Mouse (Mus musculus) small intestine, adult 2 months (tissue): ENCODE measurements at regions not wholly inside any gene's neighbourhood (a gene's known extent, or its start where the extent isn't known, plus 50 kb on each side); places are given as distances from the start of the nearest gene placed in this dataset.

Source experiments
- H3K27ac ChIP-seq: fragments of 200-500 bp; 2 replicates; pipeline ENCODE4 v1.5.1; 2012; ENCODE audit warnings: low read depth, low read length, control low read depth, inconsistent platforms; ENCODE audit not compliant: insufficient read depth
- H3K27me3 ChIP-seq: fragments of 200-500 bp; 2 replicates; pipeline ENCODE4 v1.6.1; 2012; ENCODE audit warnings: mild to moderate bottlenecking, moderate library complexity, low read length, inconsistent platforms; ENCODE audit not compliant: control insufficient read depth, insufficient read depth
- H3K36me3 ChIP-seq: fragments of 200-500 bp; 2 replicates; pipeline ENCODE4 v1.6.1; 2012; ENCODE audit warnings: mild to moderate bottlenecking, low read length, control low read depth, inconsistent platforms; ENCODE audit not compliant: control insufficient read depth, insufficient read depth
- H3K4me1 ChIP-seq: fragments of 200-500 bp; 2 replicates; pipeline ENCODE4 v1.6.1; 2012; ENCODE audit warnings: low read length, inconsistent platforms, mixed read lengths; ENCODE audit not compliant: control insufficient read depth, insufficient read depth, insufficient read length
- H3K4me3 ChIP-seq: fragments of 200-500 bp; 2 replicates; pipeline ENCODE4 v1.5.1; 2012; ENCODE audit warnings: low read depth, mild to moderate bottlenecking, control low read depth, inconsistent platforms, low read length, moderate library complexity
- CTCF ChIP-seq: fragments of 200-500 bp; IDR thresholded peaks from 2 replicates; pipeline ENCODE4 v1.5.1; 2012; ENCODE audit warnings: low read depth, mild to moderate bottlenecking, control low read depth, inconsistent platforms, low read length, moderate library complexity, mixed read lengths; ENCODE audit not compliant: insufficient replicate concordance, insufficient read length; ENCODE audit errors: extremely low read depth
- POLR2A ChIP-seq: fragments of 200-500 bp; IDR thresholded peaks from 2 replicates; pipeline ENCODE4 v1.6.1; 2012; ENCODE audit warnings: low read depth, mild to moderate bottlenecking, control low read depth, inconsistent platforms, low read length, moderate library complexity
- WGBS: fragments of 180-500 bp; shearing (Covaris S2); methylation state at CpG from one replicate; pipeline ENCODE4 v1.1.7; 2018; 5-methylcytosine and 5-hydroxymethylcytosine counted together

- H3K4me3 ChIP-seq = no peak overlapping the region
- no peaks in the 10 kb centered on the region for H3K36me3 ChIP-seq
- TF ChIP-seq CTCF = no peak
- no peak for TF ChIP-seq POLR2A
- WGBS = 81% methylated on average over 9 of the region's 9 CpGs
- no peaks in the 10 kb centered on the region for H3K27me3 ChIP-seq
- H3K27ac ChIP-seq = no peak overlapping the region
- H3K4me1 ChIP-seq = 0 out of 2 replicates have a peak, but pooled peaks cover 2% of the 10 kb centered on the region
Observed at GRCm38 (mm10) chr2:166419271-166419670, 263.8 kb upstream of the Sulf2 start.

GRCm38 (mm10) chr2:166418279-166418678, 262.8 kb upstream of the Sulf2 start:
- no peak overlapping the region for H3K4me3 ChIP-seq
- no peaks in the 10 kb centered on the region for H3K27me3 ChIP-seq
- no peak for TF ChIP-seq CTCF
- TF ChIP-seq POLR2A = no peak
- 77% methylated on average over 8 of the region's 8 CpGs for WGBS
- no peak overlapping the region for H3K27ac ChIP-seq
- 0 out of 2 replicates have a peak, but pooled peaks cover 2% of the 10 kb centered on the region for H3K4me1 ChIP-seq
- no peaks in the 10 kb centered on the region for H3K36me3 ChIP-seq

DNA sequence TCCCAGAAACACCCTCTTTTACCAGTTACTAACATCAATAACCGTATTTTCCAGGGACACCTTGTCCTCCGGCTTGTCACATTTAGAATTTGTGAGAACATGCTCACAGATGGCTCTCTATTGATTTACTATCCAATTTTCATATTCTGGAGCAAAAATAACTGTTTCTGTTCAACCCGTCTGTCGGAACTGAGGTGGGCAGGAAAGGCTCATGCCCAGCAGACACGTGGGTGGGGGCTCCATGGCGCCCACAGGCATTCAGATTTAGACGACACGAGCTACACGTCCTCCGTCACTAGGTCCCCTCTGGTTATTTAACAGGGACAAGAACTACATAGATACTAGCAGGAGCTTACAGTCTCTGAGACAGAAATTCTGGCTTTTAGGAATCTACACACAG, 262.2 kb upstream of the Sulf2 start:
- 88% methylated on average over 10 of the region's 10 CpGs for WGBS
- Histone ChIP-seq H3K27ac (no peak overlapping the region), H3K36me3 (no peaks in the 10 kb centered on the region), H3K27me3 (no peaks in the 10 kb centered on the region), H3K4me3 (no peak overlapping the region), H3K4me1 (0 out of 2 replicates have a peak, but pooled peaks cover 2% of the 10 kb centered on the region)
- TF ChIP-seq POLR2A = no peak
- TF ChIP-seq CTCF = no peak

GRCm38 (mm10) chr2:166415481-166415965, 260.1 kb upstream of the Sulf2 start:
- Histone ChIP-seq H3K4me1 (0 out of 2 replicates have a peak, but pooled peaks cover 2% of the 10 kb centered on the region), H3K36me3 (no peaks in the 10 kb centered on the region), H3K27me3 (no peaks in the 10 kb centered on the region), H3K4me3 (no peak overlapping the region), H3K27ac (no peak overlapping the region)
- TF ChIP-seq CTCF = no peak
- no peak for TF ChIP-seq POLR2A
- 63% methylated on average over 16 of the region's 16 CpGs for WGBS

DNA sequence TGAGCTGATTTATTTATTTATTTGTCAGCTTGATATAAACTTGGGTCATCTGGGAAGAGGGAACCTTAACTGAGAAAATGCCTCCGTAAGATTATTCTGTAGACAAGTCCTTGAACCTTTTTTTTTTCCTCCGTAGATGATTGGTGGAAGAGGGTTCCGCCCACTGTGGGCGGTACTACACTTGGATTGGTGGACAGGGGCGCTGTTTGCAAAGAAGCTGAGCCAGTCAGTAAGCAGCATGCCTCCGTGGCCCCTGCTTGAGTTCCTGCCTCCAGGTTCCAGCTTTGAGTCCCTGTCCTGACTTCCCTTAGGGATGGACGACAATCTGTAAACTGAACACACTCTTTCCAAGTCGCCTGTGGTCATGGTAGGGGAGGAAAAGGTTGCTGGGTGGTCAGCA, 259.4 kb upstream of the Sulf2 start:
- no peaks in the 10 kb centered on the region for H3K27me3 ChIP-seq

GRCm38 (mm10) chr2:166412031-166412858, 256.8 kb upstream of the Sulf2 start:
- H3K36me3 ChIP-seq = no peaks in the 10 kb centered on the region
- no peak overlapping the region for H3K27ac ChIP-seq
- TF ChIP-seq CTCF (no peak), POLR2A (no peak)
- H3K4me1 ChIP-seq = 0 out of 2 replicates have a peak, but pooled peaks cover 2% of the 10 kb centered on the region
- no peaks in the 10 kb centered on the region for H3K27me3 ChIP-seq
- H3K4me3 ChIP-seq = no peak overlapping the region
- 47% methylated on average over 17 of the region's 17 CpGs for WGBS

More for the DNA sequence above, 259.4 kb upstream of the Sulf2 start:
- Histone ChIP-seq H3K4me3 (no peak overlapping the region), H3K36me3 (no peaks in the 10 kb centered on the region), H3K27ac (no peak overlapping the region), H3K4me1 (0 out of 2 replicates have a peak, but pooled peaks cover 2% of the 10 kb centered on the region)
- TF ChIP-seq POLR2A (no peak), CTCF (no peak)
- WGBS = 85% methylated on average over 8 of the region's 8 CpGs

- H3K36me3 ChIP-seq = no peaks in the 10 kb centered on the region
- no peak for TF ChIP-seq CTCF
- TF ChIP-seq POLR2A = no peak
- H3K4me3 ChIP-seq = no peak overlapping the region
- no peaks in the 10 kb centered on the region for H3K4me1 ChIP-seq
- WGBS = 82% methylated on average over 5 of the region's 5 CpGs
- no peaks in the 10 kb centered on the region for H3K27me3 ChIP-seq
- no peak overlapping the region for H3K27ac ChIP-seq
Observed at GRCm38 (mm10) chr2:166409391-166409790, 253.9 kb upstream of the Sulf2 start.
